Mouse (Mus musculus) testis, adult 2 months (tissue): ENCODE measurements at regions not wholly inside any gene's neighbourhood (a gene's known extent, or its start where the extent isn't known, plus 50 kb on each side); places are given as distances from the start of the nearest gene placed in this dataset.

Experiments used
- H3K27ac ChIP-seq: fragments of 200-500 bp; 2 replicates; pipeline ENCODE4 v1.5.1; 2012; ENCODE audit warnings: low read depth, low read length; ENCODE audit not compliant: control insufficient read depth, insufficient read depth
- H3K27me3 ChIP-seq: fragments of 200-500 bp; 2 replicates; pipeline ENCODE4 v1.6.1; 2012; ENCODE audit warnings: mild to moderate bottlenecking, low read length, moderate library complexity; ENCODE audit not compliant: control insufficient read depth, insufficient read depth
- H3K36me3 ChIP-seq: fragments of 200-500 bp; 2 replicates; pipeline ENCODE4 v1.6.1; 2012; ENCODE audit warnings: mild to moderate bottlenecking, low read length; ENCODE audit not compliant: control insufficient read depth, insufficient read depth
- H3K4me1 ChIP-seq: fragments of 200-500 bp; 2 replicates; pipeline ENCODE4 v1.6.1; 2012; ENCODE audit warnings: low read length; ENCODE audit not compliant: control insufficient read depth, insufficient read depth
- H3K4me3 ChIP-seq: fragments of 200-500 bp; 2 replicates; pipeline ENCODE4 v1.5.1; 2012; ENCODE audit warnings: low read depth, mild to moderate bottlenecking, low read length, moderate library complexity, mixed read lengths; ENCODE audit not compliant: control insufficient read depth
- CTCF ChIP-seq: fragments of 200-500 bp; IDR thresholded peaks from 2 replicates; pipeline ENCODE4 v1.5.1; 2012; ENCODE audit warnings: low read depth, mild to moderate bottlenecking, inconsistent platforms, low read length, moderate library complexity; ENCODE audit not compliant: control insufficient read depth, insufficient read depth, insufficient replicate concordance
- POLR2A ChIP-seq: fragments of 200-500 bp; IDR thresholded peaks from 2 replicates; pipeline ENCODE4 v1.6.1; 2012; ENCODE audit warnings: low read depth, mild to moderate bottlenecking, inconsistent platforms, low read length, moderate library complexity; ENCODE audit not compliant: control insufficient read depth

GRCm38 (mm10) chr6:49893113-49893512, 70.6 kb downstream of the Npy start:
- Histone ChIP-seq H3K4me1 (no peaks in the 10 kb centered on the region), H3K27ac (no peak overlapping the region), H3K27me3 (no peaks in the 10 kb centered on the region), H3K4me3 (no peak overlapping the region), H3K36me3 (no peaks in the 10 kb centered on the region)
- TF ChIP-seq CTCF, result no peak
- no peak for TF ChIP-seq POLR2A

DNA sequence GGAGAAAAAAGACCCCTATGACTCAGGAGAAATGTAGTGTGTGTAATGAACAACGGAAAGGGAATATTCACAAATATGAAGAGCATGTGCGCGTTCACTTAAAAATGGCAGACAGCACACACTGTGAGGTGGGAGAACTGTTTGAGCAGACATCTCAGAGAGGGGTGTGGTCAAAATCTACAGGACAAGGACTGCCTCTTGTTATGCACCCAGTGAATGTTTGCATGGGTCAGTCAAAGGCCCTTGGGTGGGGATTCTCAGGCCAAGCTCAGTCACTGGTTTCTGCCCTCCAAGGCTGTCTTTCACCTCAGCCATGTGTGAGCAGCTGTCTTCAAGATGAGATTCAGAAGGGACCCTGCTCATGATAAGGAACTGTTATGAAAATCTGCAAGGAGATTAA, 76.6 kb downstream of the Npy start:
- no peaks in the 10 kb centered on the region for H3K4me1 ChIP-seq
- H3K27me3 ChIP-seq, result no peaks in the 10 kb centered on the region
- no peak overlapping the region for H3K27ac ChIP-seq
- TF ChIP-seq CTCF (no peak), POLR2A (no peak)
- no peak overlapping the region for H3K4me3 ChIP-seq
- H3K36me3 ChIP-seq, result no peaks in the 10 kb centered on the region

- no peaks in the 10 kb centered on the region for H3K27me3 ChIP-seq
- H3K36me3 ChIP-seq, result no peaks in the 10 kb centered on the region
- no peak overlapping the region for H3K4me3 ChIP-seq
- H3K4me1 ChIP-seq, result no peaks in the 10 kb centered on the region
- TF ChIP-seq POLR2A, result no peak
- no peak for TF ChIP-seq CTCF
- no peak overlapping the region for H3K27ac ChIP-seq
These were observed 79.0 kb downstream of the Npy start for GRCm38 (mm10) chr6:49901512-49901911.

DNA sequence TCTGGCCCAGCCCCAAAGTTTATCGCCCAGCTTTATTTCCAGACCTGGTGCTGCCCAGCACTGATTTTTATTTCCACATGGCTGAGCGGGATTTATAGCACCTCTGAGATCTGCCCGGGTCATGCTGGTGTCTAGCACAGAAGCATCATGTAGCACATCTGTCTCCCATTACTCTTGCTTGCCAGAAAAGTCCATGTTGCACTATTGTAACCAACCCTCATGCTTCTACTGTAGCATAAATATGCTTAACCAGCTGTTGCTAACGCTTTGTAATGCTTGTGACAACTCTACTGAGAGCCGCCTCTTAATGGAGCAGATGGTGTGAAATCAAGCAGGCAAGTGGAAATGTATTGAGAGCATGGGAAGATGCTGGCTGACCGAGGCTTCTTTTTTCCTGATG, 81.5 kb downstream of the Npy start:
- no peaks in the 10 kb centered on the region for H3K27me3 ChIP-seq
- H3K4me1 ChIP-seq, result no peaks in the 10 kb centered on the region
- no peak overlapping the region for H3K4me3 ChIP-seq
- TF ChIP-seq POLR2A (no peak), CTCF (no peak)
- no peaks in the 10 kb centered on the region for H3K36me3 ChIP-seq
- H3K27ac ChIP-seq, result no peak overlapping the region

DNA sequence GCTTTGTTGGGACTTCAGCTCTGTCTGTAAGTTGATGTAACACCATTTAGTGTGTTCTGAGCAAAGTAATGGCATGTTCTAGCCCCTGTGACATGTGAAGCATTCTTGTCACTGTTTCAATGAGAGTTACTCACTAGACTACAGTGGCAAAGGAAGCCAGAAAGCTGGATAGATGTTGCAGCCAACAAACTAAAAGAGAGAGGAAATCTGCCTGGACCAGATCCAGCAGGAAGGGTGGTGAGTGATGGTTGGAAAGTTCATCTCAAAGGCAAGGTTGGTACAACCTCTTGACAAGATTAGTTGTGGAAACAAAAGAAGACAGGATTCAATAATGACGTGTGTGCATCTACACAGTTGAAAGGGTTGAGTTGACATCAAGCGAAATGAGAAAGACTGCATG, 83.9 kb downstream of the Npy start:
- H3K27me3 ChIP-seq, result no peaks in the 10 kb centered on the region
- no peaks in the 10 kb centered on the region for H3K4me1 ChIP-seq
- no peak overlapping the region for H3K27ac ChIP-seq
- H3K4me3 ChIP-seq, result no peak overlapping the region
- TF ChIP-seq CTCF (no peak), POLR2A (no peak)
- H3K36me3 ChIP-seq, result no peaks in the 10 kb centered on the region

DNA sequence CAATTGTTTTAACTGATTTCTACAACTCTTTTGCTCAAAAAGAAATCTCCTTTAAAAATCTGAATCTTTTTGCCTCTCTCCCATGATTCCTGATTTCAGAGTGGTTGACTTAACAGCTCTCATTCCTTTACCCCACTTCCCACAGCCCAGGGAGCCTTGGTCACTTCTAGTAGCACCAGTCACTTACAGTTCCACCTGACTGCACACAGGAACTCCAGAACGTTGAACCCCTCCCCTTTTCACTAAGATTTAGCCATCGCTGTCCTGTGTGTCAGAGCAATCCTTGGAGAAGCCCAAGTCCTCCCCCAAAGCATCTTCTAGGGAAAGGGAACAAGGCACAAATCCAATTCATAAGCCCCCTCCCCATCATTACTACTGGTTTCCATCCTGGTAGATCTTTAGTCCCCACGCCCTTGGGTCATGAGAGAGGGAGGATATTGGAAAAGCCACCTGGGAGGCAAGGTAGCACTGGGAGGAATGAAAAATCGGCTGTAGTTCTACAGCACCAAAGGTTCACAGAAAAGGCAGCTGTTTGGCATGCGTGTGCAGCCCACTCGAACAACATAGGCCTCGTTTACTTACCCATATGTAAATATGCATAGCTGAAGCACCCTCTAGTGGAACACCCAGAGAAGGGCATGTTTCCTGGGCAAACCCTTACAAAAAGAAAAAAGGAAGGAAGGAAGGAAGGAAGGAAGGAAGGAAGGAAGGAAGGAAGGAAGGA, 96.7 kb downstream of the Npy start:
- Histone ChIP-seq H3K27ac (no peak overlapping the region), H3K36me3 (no peaks in the 10 kb centered on the region), H3K4me1 (no peaks in the 10 kb centered on the region), H3K4me3 (no peak overlapping the region), H3K27me3 (no peaks in the 10 kb centered on the region)
- TF ChIP-seq CTCF, result 0 out of 2 replicates have a peak, but pooled peaks have one; percentile 8
- TF ChIP-seq POLR2A, result no peak

GRCm38 (mm10) chr6:49919813-49920170, 97.3 kb downstream of the Npy start:
- no peak overlapping the region for H3K4me3 ChIP-seq
- no peak overlapping the region for H3K27ac ChIP-seq
- no peaks in the 10 kb centered on the region for H3K27me3 ChIP-seq
- no peaks in the 10 kb centered on the region for H3K36me3 ChIP-seq
- TF ChIP-seq CTCF (no peak), POLR2A (no peak)
- no peaks in the 10 kb centered on the region for H3K4me1 ChIP-seq

- Histone ChIP-seq H3K27me3 (no peaks in the 10 kb centered on the region), H3K27ac (no peak overlapping the region), H3K4me1 (no peaks in the 10 kb centered on the region), H3K36me3 (no peaks in the 10 kb centered on the region), H3K4me3 (no peak overlapping the region)
- TF ChIP-seq CTCF (no peak), POLR2A (no peak)
These were observed 101.8 kb downstream of the Npy start for GRCm38 (mm10) chr6:49924296-49924695.
